Mouse (Mus musculus) cerebellum, adult 2 months (tissue): ENCODE results near the gene Tulp1.

Experiments
- CTCF ChIP-seq: fragments of 200-500 bp; IDR thresholded peaks from 2 replicates; pipeline ENCODE4 v1.5.1; 2011; ENCODE audit warnings: low read depth, mild to moderate bottlenecking, control low read depth, low read length, moderate library complexity, borderline replicate concordance; ENCODE audit not compliant: insufficient read depth
- POLR2A ChIP-seq: fragments of 200-500 bp; IDR thresholded peaks from 2 replicates; pipeline ENCODE4 v1.6.1; 2011; ENCODE audit warnings: low read length, control low read depth, borderline replicate concordance; ENCODE audit not compliant: insufficient read depth

DNA sequence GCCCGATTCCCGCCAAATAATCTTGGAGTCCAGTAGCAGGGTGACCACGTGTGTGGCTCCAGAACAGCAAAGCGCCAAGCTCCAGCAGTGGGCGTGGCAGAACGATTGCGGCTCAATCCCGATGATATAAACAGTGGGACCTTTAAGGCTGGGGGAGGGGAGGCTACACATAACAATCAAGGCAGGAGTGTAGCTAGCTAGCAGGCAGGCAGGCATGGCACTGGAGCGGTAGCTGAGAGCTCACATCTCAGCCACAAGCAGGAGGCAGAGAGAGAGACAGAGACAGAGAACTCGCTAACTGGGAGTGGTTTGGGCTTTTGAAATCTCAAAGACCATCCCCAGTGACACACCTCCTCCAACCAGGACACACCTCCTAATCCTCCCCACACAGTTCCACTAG lies 59.9 kb downstream of the Tulp1 start:
- TF ChIP-seq POLR2A (no peak), CTCF (no peak)
